Mouse (Mus musculus): Measurements from ENCODE around the gene Babam2.

Gene Babam2

GRCm38 (mm10) chr5:32039511-32039910, 342.0 kb downstream of the Babam2 start:
- DNase-seq (ENCODE audit: low read depth, low spot score): no peak

DNA sequence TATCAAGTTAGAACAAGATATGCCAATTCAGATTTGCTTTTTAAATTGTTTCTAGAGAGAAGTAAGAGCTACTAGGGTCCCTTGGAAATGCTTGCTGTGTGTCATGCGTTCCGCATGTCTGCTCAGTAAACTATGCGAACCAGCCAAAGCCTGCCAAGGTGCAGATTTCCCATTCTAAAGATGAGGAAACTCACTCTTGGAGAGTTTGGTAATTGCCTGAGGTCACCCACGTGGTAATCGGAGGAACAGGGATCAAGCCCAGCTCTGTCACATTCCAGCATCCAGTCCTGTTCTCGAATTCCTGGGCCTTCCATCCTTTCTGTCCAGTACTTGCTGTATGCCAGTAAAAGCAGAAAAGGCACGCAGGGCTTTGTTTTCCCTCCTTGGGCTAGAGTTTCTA, 345.7 kb downstream of the Babam2 start:
- DNase-seq (ENCODE audit: low read depth, low spot score): no peak

DNA sequence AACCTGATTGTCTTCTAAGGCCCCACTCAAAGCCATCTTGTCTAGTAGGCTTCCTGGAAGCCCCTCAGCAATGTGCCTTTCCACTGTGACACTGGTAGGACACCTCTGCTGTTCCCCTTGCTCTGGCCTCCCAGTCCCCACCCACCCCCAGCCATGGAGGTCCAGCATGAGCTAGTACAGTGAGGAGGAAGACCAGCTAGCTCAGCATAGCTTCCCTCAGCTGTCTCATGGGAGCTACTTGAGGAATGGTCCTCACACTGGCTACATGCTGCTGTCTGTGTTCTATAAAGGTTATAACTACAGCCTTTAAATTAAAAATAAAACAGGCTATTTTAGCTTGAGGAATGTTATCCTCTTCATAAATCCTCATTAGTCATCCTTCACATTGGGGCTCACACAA, 346.5 kb downstream of the Babam2 start:
- no peak for DNase-seq (ENCODE audit: low read depth, low spot score)

GRCm38 (mm10) chr5:32051899-32052298, 354.4 kb downstream of the Babam2 start:
- no peak for DNase-seq (ENCODE audit: low read depth, low spot score)

GRCm38 (mm10) chr5:32052467-32052866, 355.0 kb downstream of the Babam2 start:
- no peak for DNase-seq (ENCODE audit: low read depth, low spot score)

- no peak for DNase-seq (ENCODE audit: low read depth, low spot score)
Observed at GRCm38 (mm10) chr5:32053476-32053875, 356.0 kb downstream of the Babam2 start.

DNA sequence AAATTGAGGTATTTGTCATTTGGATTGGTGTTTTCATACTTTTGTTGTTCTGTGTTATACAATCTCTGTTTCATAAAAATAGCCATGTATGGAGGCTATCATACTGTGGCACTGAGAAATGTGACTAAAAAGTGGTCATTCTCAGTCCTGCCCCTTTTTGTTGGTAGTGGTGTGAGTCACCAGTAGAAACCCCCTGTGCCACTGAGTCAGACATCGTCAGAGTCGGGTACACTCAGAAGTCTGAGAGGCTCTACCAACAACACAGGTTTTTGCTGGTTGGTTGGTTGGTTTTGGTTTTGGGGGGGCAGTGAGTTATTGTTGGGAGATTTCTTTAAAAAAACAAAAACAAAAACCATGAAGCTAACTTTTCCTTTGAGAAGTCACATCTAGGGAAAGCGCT, 358.2 kb downstream of the Babam2 start:
- no peak for DNase-seq (ENCODE audit: low read depth, low spot score)

DNA sequence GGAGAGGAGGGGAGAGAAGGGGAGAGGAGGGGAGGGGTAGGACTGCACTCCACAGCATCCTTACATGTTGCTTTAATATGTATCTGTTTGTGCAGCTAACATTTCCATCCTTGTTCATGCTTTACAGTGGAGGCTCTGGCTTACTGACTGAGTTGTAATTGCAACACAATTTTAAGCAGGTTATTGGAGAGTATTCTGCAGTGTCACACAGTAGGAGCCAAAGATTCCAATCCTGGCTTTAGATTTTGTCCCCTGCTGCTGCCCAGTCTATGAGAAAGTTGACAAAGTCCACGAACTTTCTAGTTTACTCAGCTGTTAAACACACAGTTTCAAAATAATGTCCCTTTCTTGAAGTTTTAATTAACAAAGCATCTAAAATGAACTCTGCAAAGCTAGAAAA, 358.6 kb downstream of the Babam2 start:
- DNase-seq (ENCODE audit: low read depth, low spot score): no peak

- DNase-seq (ENCODE audit: low read depth, low spot score): no peak
Observed at GRCm38 (mm10) chr5:32058481-32059253, 361.2 kb downstream of the Babam2 start.

- DNase-seq (ENCODE audit: low read depth, low spot score): no peak
Observed at GRCm38 (mm10) chr5:32059254-32059796, 361.8 kb downstream of the Babam2 start.

- no peak for DNase-seq (ENCODE audit: low read depth, low spot score)
Observed at GRCm38 (mm10) chr5:32060485-32060884, 363.0 kb downstream of the Babam2 start.

GRCm38 (mm10) chr5:32061854-32062253, 364.4 kb downstream of the Babam2 start:
- DNase-seq (ENCODE audit: low read depth, low spot score): no peak

- peak; percentile 30 for DNase-seq (ENCODE audit: low read depth, low spot score)
Observed at GRCm38 (mm10) chr5:32064341-32065105, 367.0 kb downstream of the Babam2 start.

GRCm38 (mm10) chr5:32066015-32066734, 368.7 kb downstream of the Babam2 start:
- DNase-seq (ENCODE audit: low read depth, low spot score): no peak

DNA sequence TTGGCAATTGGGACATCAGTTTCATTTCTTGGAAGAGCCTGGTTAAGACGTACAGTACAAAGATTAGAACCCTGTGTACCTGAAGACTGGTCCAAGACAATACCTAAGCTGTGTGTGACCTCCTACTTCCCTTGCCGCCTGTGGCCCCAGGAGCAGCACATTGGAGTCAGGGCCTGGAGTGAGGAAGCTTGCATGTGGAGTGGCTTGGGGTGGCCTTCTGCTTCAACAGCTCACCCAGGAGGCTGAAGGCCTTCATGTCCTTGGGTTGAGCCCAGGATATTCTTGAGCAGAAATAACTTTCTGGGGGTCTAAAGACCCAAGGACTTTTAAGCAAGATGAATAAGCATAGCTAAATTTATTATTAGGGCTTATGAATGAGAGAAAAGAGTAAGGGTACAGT, 369.4 kb downstream of the Babam2 start:
- DNase-seq (ENCODE audit: low read depth, low spot score): no peak

GRCm38 (mm10) chr5:32068616-32069015, 371.1 kb downstream of the Babam2 start:
- no peak for DNase-seq (ENCODE audit: low read depth, low spot score)

- DNase-seq (ENCODE audit: low read depth, low spot score): no peak
Observed at GRCm38 (mm10) chr5:32069096-32069495, 371.6 kb downstream of the Babam2 start.

DNA sequence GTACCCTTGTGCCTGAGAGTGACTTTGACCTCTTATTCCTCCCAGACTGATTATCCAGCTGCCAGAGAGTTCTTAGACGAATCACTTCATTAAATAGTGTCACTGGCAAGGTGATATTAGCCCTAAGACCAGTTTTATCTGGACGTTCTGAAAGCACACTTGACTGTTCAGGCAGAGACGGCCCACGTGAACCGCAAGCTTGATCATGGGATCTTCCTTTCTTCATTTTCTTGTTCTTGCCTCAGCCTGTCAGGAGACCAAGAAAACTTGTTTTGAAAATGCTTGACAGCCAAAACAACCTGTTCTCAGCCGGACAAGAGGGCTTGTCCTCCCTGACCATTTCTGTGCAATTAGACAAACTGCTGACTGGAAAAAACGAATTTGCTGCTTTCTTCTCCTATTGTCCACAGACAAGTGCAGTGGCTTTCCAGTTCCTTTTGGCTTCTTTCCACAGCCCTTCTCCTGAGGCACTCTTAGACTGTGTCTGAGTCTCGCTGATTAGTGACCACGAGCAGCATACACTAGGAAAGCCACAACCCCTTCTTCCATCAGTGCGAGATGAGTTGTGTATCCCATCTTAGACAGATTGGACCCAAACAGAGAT, 372.2 kb downstream of the Babam2 start:
- DNase-seq (ENCODE audit: low read depth, low spot score): no peak

DNA sequence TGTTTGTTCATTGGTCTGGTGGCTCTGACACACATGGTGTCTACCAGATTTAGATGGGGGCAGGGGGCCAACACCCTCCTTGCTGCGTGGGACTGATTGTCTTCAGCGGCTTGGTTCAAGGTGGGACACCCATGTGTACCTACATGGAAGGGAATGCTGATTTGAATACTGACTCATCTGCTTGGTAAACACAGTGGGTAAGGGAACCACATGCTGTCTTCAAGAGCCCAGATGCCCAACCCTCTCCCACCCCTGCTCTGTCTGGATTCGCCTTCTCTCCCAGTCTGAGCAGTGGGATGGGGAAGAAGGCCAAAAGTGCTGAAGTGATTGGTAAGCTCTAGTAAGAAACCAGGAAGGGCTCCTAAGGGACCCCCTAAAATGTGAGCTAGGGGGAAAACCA, 373.3 kb downstream of the Babam2 start:
- DNase-seq (ENCODE audit: low read depth, low spot score): no peak

DNA sequence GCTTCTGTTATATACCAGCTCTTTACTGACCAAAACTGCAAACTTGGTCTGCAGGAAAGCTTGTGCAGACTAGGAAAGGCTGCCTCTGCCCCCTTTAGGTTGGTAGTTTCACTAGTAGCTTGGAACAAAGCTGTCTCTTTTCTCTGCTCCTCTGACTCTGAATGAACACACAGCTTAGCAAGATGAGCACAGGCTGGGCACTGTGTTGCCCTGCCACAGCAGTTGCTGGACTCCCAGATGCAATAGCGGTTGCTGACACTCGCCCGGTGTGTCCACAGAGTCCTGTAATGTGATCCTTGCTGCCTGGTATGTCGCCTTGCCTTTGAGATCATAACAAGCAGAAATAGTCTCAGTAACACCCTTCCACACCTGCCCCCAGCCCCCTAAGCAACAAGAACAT, 373.8 kb downstream of the Babam2 start:
- DNase-seq (ENCODE audit: low read depth, low spot score): no peak

DNA sequence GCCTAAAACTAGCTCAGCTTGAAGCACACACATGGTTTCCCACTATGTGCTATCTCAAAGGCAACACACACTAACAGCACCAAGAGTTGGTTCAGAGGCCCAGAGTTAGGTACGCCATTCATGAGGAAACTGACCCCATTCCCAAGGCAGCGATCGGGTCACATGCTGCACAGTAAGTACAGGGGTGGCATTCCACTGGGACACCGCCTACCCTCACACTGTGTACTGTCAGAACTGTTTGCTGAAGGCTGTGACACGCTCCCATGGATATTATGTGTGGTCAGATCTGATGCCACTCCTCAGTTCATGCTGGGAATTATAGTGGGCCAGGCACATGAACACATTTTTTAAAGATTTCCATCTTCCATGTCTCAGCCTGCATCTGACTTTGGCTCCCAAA, 374.3 kb downstream of the Babam2 start:
- no peak for DNase-seq (ENCODE audit: low read depth, low spot score)

- no peak for DNase-seq (ENCODE audit: low read depth, low spot score)
Observed at GRCm38 (mm10) chr5:32072877-32073276, 375.4 kb downstream of the Babam2 start.
